Mouse (Mus musculus): ENCODE data around the gene Mad2l2. TPM values are rescaled to one million over a fixed set of nuclear protein-coding genes. Genes with fewer than 3 reads are reported as not detected.

The Mad2l2 gene
- polyA plus RNA-seq (2015; fragmentation: Illumina TruSeq; extraction: RNeasy Lipid Tissue Mini Kit (QIAGEN cat#74804); ENCODE audit: insufficient read depth, low read depth, low replicate concordance), result 2.2 TPM

GRCm38 (mm10) chr4:148130133-148130532 is at the start of gene Mad2l2:
Mad2l2 (plus strand) TSS chr4:148130384.

DNA sequence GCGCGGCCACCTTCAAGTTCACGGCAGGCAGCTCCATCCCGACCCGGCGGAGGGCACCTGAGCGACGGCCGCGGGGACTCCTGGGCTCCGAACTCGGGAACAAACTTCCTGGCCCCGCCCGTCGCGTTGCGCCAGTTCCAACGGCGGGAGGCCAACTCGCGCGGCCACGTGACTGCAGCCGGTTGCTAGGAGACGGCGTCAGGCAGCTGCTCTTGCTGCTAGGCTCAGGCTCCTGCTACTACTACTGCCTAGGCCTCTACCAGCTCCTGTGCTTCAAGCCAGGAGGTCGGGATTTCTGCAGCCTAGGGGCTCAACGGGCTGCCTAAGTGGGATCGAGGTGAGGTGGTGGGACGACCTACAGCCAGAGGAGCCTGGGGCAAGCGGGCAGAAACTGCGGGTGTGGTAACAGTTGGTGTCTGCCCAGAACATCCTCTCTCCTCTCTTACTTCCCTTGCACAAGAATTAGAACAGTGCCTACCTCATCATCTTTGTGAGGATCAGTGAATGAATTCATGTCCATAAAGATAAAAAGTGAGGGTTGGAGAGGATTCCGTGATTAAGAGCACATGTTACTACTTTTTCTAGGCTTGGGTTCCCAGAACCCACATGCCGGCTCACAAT is 42.2 kb upstream of the Mad2l2 start, which contains the start of gene Agtrap:
Gene Agtrap (minus strand): TSS at position 125 of the 621 bp plus-strand sequence.

GRCm38 (mm10) chr4:148130561-148131413 is 603 bp downstream of the Mad2l2 start, which contains the start of gene Draxin:
Draxin (minus strand) TSS chr4:148130698.

DNA sequence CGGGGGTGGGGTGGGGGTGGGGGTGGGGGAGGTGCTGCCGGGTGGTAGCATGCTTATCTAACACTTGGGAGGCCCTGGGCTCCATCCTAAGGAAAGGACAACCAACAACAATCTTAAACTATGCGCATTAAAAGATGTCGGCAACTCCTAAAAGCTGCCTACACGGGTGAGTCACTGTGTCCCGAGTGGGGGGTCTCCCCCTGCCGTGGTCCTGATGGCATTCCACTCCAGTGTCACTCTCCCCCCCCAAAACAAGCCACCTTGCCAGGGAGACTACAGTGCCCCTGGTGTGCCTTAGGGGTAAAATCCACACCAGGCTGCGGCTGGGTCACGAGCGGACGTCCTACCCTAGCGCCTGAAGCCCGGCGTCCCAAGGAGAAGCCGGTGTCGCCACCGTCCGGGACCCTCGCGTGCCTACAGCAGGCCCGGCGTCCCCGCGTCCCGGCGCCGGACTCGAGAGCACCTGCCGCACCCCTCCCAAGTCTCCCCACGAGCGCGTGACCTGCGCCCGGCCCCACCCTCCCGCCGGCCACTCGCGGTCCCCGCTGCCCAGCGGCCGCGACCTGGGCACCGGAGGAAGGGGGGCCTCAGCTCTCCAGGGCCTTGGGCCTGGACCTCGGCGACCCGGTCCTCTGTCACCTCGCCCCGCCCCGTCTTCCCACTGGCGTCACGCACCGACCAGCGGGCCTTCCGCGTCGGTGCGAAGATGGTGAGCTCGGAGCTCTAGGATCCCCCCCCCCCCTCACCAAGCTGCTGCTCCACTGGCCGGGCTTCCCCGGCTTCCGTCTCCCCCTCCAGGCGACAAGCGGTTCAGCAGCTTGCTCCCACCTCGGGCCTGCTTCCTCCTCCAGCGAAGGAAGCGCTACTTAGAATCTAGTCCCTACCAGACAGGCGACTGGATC is 21.3 kb downstream of the Mad2l2 start, which contains the start of gene Fbxo6:
Gene Fbxo6 (minus strand): TSS at position 874 of the 902 bp plus-strand sequence.

DNA sequence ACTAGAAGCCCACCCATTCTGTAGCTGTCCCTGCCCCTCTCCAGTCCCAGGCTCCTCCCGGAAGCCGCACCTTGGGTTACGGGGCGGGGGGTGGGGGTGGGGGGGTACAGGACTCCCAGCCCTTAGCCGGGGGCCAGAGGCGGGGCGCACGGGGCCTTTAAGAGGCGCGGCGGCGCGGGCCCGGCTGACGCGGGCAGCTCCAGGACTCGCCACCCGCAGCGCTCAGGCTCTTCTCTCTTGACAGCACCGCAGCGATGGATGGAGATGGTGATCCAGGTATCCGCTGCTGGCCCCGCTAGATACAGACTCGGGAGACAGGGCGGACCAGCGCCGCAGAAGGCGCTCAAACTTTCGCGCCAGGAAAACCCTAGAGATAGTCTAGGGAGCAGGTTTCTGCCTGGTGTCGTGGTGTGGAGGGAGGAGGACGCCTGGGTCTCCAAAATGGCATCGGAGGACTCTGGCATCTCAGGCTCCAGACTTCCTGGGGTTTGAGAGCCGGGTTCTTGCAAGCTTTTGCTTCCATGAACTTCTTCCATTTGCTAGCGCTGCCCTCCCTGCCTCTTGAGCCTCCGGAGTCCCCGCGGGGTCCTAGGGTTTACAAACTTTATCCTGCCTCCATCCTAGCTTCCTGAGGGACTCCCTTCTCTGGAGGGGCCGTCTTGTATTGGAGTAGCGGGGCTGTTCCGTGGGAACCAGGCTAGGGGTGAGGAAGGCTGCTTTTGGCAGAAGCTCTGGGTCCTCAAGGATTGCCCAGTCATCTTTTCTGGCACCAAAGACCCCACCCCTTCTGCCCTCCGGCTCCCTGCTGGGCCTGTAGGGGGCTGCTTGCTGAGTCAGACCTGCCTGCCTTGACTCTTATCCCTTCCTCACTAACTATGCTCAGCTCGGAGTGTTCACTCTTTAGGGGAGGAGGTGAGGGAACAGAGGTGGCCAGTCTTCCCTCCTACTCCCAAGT is 30.5 kb downstream of the Mad2l2 start, which contains the start of the genes Fbxo44 and Fbxo2:
Gene Fbxo44 (minus strand): TSS at position 47 of the 955 bp plus-strand sequence.
Gene Fbxo2 (plus strand): TSS at position 186 of the 955 bp plus-strand sequence.

Other genes with a start within 250 kb of the Mad2l2 start
- gene Mfn2, start 225.7 kb upstream of the Mad2l2 start, polyA plus RNA-seq (2015; fragmentation: Illumina TruSeq; extraction: RNeasy Lipid Tissue Mini Kit (QIAGEN cat#74804); ENCODE audit: insufficient read depth, low read depth, low replicate concordance), result 8.5 TPM
- gene Plod1, start 193.6 kb upstream of the Mad2l2 start, polyA plus RNA-seq (2015; fragmentation: Illumina TruSeq; extraction: RNeasy Lipid Tissue Mini Kit (QIAGEN cat#74804); ENCODE audit: insufficient read depth, low read depth, low replicate concordance), result 12.8 TPM
- 7.1 TPM for gene 2510039O18Rik, start 189.5 kb upstream of the Mad2l2 start, polyA plus RNA-seq (2015; fragmentation: Illumina TruSeq; extraction: RNeasy Lipid Tissue Mini Kit (QIAGEN cat#74804); ENCODE audit: insufficient read depth, low read depth, low replicate concordance)
- gene Nppb, start 144.6 kb upstream of the Mad2l2 start, polyA plus RNA-seq (2015; fragmentation: Illumina TruSeq; extraction: RNeasy Lipid Tissue Mini Kit (QIAGEN cat#74804); ENCODE audit: insufficient read depth, low read depth, low replicate concordance), result not detected
- not detected for gene Nppa, start 129.7 kb upstream of the Mad2l2 start, polyA plus RNA-seq (2015; fragmentation: Illumina TruSeq; extraction: RNeasy Lipid Tissue Mini Kit (QIAGEN cat#74804); ENCODE audit: insufficient read depth, low read depth, low replicate concordance)
- gene Clcn6, start 91.6 kb upstream of the Mad2l2 start, polyA plus RNA-seq (2015; fragmentation: Illumina TruSeq; extraction: RNeasy Lipid Tissue Mini Kit (QIAGEN cat#74804); ENCODE audit: insufficient read depth, low read depth, low replicate concordance), result 2.5 TPM
- 21.1 TPM for gene Mthfr, start 91.3 kb upstream of the Mad2l2 start, polyA plus RNA-seq (2015; fragmentation: Illumina TruSeq; extraction: RNeasy Lipid Tissue Mini Kit (QIAGEN cat#74804); ENCODE audit: insufficient read depth, low read depth, low replicate concordance)
- 11.2 TPM for gene Agtrap, start 42.4 kb upstream of the Mad2l2 start, polyA plus RNA-seq (2015; fragmentation: Illumina TruSeq; extraction: RNeasy Lipid Tissue Mini Kit (QIAGEN cat#74804); ENCODE audit: insufficient read depth, low read depth, low replicate concordance)
- gene Draxin, start 314 bp downstream of the Mad2l2 start, polyA plus RNA-seq (2015; fragmentation: Illumina TruSeq; extraction: RNeasy Lipid Tissue Mini Kit (QIAGEN cat#74804); ENCODE audit: insufficient read depth, low read depth, low replicate concordance), result not detected
- 10.4 TPM for gene Fbxo6, start 21.8 kb downstream of the Mad2l2 start, polyA plus RNA-seq (2015; fragmentation: Illumina TruSeq; extraction: RNeasy Lipid Tissue Mini Kit (QIAGEN cat#74804); ENCODE audit: insufficient read depth, low read depth, low replicate concordance)
- 3.0 TPM for gene Fbxo44, start 30.1 kb downstream of the Mad2l2 start, polyA plus RNA-seq (2015; fragmentation: Illumina TruSeq; extraction: RNeasy Lipid Tissue Mini Kit (QIAGEN cat#74804); ENCODE audit: insufficient read depth, low read depth, low replicate concordance)
- 1.3 TPM for gene Fbxo2, start 30.2 kb downstream of the Mad2l2 start, polyA plus RNA-seq (2015; fragmentation: Illumina TruSeq; extraction: RNeasy Lipid Tissue Mini Kit (QIAGEN cat#74804); ENCODE audit: insufficient read depth, low read depth, low replicate concordance)
- gene Disp3, start 157.6 kb downstream of the Mad2l2 start, polyA plus RNA-seq (2015; fragmentation: Illumina TruSeq; extraction: RNeasy Lipid Tissue Mini Kit (QIAGEN cat#74804); ENCODE audit: insufficient read depth, low read depth, low replicate concordance), result not detected